Mouse (Mus musculus): Measurements from ENCODE around the gene Ppp1r11.

DNA sequence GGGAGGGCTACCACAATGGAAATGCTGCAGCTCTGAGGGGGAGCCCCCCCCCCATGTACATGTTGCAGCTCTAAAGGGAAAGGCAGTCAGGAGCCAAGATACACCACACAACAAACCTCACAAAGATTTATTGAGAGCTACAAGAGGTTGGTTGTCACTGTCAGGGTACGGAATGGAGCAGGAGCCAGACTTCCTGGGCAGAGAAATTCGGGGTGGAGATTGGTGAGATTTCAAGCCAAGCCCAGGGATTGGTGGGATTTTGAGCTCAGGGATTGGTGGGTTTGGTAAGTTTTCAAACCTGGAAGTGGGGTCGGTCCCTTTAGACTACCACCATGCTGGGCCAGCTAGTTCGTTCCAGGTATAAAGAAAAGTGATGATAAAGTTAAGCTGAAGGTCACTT is 28.1 kb downstream of the Ppp1r11 start:
- TF ChIP-seq POLR2A (IDR thresholded peaks at IDR 0.05; ENCODE audit: borderline replicate concordance, insufficient read depth, low read length): no peak
- TF ChIP-seq CTCF (IDR thresholded peaks at IDR 0.05; ENCODE audit: borderline replicate concordance, insufficient read depth, low read depth, low read length): no peak

Measured in cerebellum, adult 2 months (tissue).